Mouse (Mus musculus): Measurements from ENCODE around the gene Lingo2. TPM values are rescaled to one million over a fixed set of nuclear protein-coding genes. Genes with fewer than 3 reads are reported as not detected.
A peak's percentile ranks its signal among the peaks of the same experiment; 100 is the strongest.

Lingo2 gene
- total RNA-seq, 2 experiments from 2014 or later: 44.8 to 56.5 TPM

GRCm38 (mm10) chr4:36730691-36731090 is 220.9 kb downstream of the Lingo2 start:
- Histone ChIP-seq H3K4me3 (no peak overlapping the region), H3K27ac (no peak overlapping the region)
- DNase-seq (ENCODE audit: low spot score in 2 of 2): no peak
- TF ChIP-seq CTCF (conservative IDR thresholded peaks at IDR 0.05): no peak

- Histone ChIP-seq H3K27ac (peak overlapping the region; percentile 54), H3K4me3 (no peak overlapping the region)
- no peak for DNase-seq (ENCODE audit: low spot score in 2 of 2)
- no peak for TF ChIP-seq CTCF (conservative IDR thresholded peaks at IDR 0.05)
Observed at GRCm38 (mm10) chr4:36716411-36716810, 235.1 kb downstream of the Lingo2 start.

- DNase-seq (ENCODE audit: low spot score in 2 of 2): no peak
- no peak overlapping the region for H3K27ac ChIP-seq
- TF ChIP-seq CTCF (conservative IDR thresholded peaks at IDR 0.05): no peak
- no peak overlapping the region for H3K4me3 ChIP-seq
Observed at GRCm38 (mm10) chr4:36698888-36699287, 252.7 kb downstream of the Lingo2 start.

GRCm38 (mm10) chr4:36696810-36697209 is 254.7 kb downstream of the Lingo2 start:
- no peak for TF ChIP-seq CTCF (conservative IDR thresholded peaks at IDR 0.05)
- Histone ChIP-seq H3K27ac (peak overlapping the region; percentile 72; the same call in 1 of the 2 replicates), H3K4me3 (no peak overlapping the region)
- DNase-seq (ENCODE audit: low spot score in 2 of 2): peak; percentile 14 to 61

GRCm38 (mm10) chr4:36659920-36660319 is 291.6 kb downstream of the Lingo2 start:
- DNase-seq (ENCODE audit: low spot score in 2 of 2): no peak
- no peak overlapping the region for H3K4me3 ChIP-seq
- no peak overlapping the region for H3K27ac ChIP-seq
- no peak for TF ChIP-seq CTCF (conservative IDR thresholded peaks at IDR 0.05)

- TF ChIP-seq CTCF (conservative IDR thresholded peaks at IDR 0.05): no peak
- Histone ChIP-seq H3K27ac (no peak overlapping the region), H3K4me3 (no peak overlapping the region)
- no peak for DNase-seq (ENCODE audit: low spot score in 2 of 2)
Observed at GRCm38 (mm10) chr4:36647753-36648152, 303.8 kb downstream of the Lingo2 start.

- TF ChIP-seq CTCF (conservative IDR thresholded peaks at IDR 0.05): no peak
- H3K4me3 ChIP-seq: no peak overlapping the region
- DNase-seq (ENCODE audit: low spot score in 2 of 2): no peak
- no peak overlapping the region for H3K27ac ChIP-seq
Observed at GRCm38 (mm10) chr4:36635666-36636065, 315.9 kb downstream of the Lingo2 start.

GRCm38 (mm10) chr4:36576801-36577200 is 374.7 kb downstream of the Lingo2 start:
- no peak overlapping the region for H3K4me3 ChIP-seq
- no peak for DNase-seq (ENCODE audit: low spot score in 2 of 2)
- TF ChIP-seq CTCF (conservative IDR thresholded peaks at IDR 0.05): peak; percentile 38
- no peak overlapping the region for H3K27ac ChIP-seq

GRCm38 (mm10) chr4:36576256-36576655 is 375.3 kb downstream of the Lingo2 start:
- DNase-seq (ENCODE audit: low spot score in 2 of 2): no peak
- Histone ChIP-seq H3K27ac (no peak overlapping the region), H3K4me3 (no peak overlapping the region)
- TF ChIP-seq CTCF (conservative IDR thresholded peaks at IDR 0.05): no peak

GRCm38 (mm10) chr4:36566544-36566943 is 385.0 kb downstream of the Lingo2 start:
- no peak for DNase-seq (ENCODE audit: low spot score in 2 of 2)
- no peak for TF ChIP-seq CTCF (conservative IDR thresholded peaks at IDR 0.05)
- Histone ChIP-seq H3K4me3 (no peak overlapping the region), H3K27ac (no peak overlapping the region)

GRCm38 (mm10) chr4:36560997-36561396 is 390.6 kb downstream of the Lingo2 start:
- no peak overlapping the region for H3K27ac ChIP-seq
- no peak overlapping the region for H3K4me3 ChIP-seq
- no peak for TF ChIP-seq CTCF (conservative IDR thresholded peaks at IDR 0.05)
- no peak for DNase-seq (ENCODE audit: low spot score in 2 of 2)

- DNase-seq (ENCODE audit: low spot score in 2 of 2): no peak
- H3K4me3 ChIP-seq: no peak overlapping the region
- H3K27ac ChIP-seq: no peak overlapping the region
- TF ChIP-seq CTCF (conservative IDR thresholded peaks at IDR 0.05): no peak
Observed at GRCm38 (mm10) chr4:36540664-36541360, 410.7 kb downstream of the Lingo2 start.

- DNase-seq (ENCODE audit: low spot score in 2 of 2): no peak
- no peak for TF ChIP-seq CTCF (conservative IDR thresholded peaks at IDR 0.05)
- H3K27ac ChIP-seq: no peak overlapping the region
- no peak overlapping the region for H3K4me3 ChIP-seq
Observed at GRCm38 (mm10) chr4:36533895-36534294, 417.7 kb downstream of the Lingo2 start.

GRCm38 (mm10) chr4:36490255-36490654 is 461.3 kb downstream of the Lingo2 start:
- DNase-seq (ENCODE audit: low spot score in 2 of 2): no peak
- Histone ChIP-seq H3K4me3 (no peak overlapping the region), H3K27ac (no peak overlapping the region)
- TF ChIP-seq CTCF (conservative IDR thresholded peaks at IDR 0.05): peak; percentile 76
